Mouse (Mus musculus): ENCODE results near the gene Coq10b. TPM values are rescaled to one million over a fixed set of nuclear protein-coding genes. Genes with fewer than 3 reads are reported as not detected.

The Coq10b gene
- polyA plus RNA-seq (2012; rRNA removed; ENCODE audit: low replicate concordance): 4.6 and 7.1 TPM in 2 replicates

DNA sequence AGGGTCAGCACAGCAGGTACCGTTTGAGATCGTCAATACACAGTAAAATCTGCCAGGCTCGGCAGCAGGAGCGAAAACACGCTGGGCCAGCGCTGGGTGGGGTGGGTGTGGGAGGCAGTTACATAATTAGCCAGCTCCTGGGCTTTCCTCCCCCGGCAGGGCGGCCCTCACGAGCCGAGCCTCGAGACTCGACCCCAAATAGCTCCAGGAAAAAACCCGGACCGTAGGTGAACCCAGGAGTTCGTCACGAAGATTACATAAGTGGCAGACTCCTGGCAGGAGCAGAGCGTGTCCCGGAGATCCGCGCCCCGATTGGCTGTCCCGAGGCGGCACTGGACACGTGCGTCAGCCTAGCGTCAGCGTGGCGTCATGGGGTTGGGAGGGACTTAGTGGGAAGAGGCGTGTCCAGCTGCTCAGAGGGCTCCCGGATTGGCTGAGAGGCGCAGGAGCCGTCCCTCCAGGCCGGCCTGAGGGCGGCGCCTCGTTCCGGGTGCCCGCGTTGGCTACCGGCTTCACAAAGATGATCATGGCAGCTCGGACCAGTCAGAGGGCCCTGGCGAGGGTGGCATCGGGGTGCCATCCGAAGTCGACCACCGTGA is at the start of gene Coq10b:
Gene Coq10b, plus strand, starts transcription at position 416 of the 599 bp plus-strand sequence.

DNA sequence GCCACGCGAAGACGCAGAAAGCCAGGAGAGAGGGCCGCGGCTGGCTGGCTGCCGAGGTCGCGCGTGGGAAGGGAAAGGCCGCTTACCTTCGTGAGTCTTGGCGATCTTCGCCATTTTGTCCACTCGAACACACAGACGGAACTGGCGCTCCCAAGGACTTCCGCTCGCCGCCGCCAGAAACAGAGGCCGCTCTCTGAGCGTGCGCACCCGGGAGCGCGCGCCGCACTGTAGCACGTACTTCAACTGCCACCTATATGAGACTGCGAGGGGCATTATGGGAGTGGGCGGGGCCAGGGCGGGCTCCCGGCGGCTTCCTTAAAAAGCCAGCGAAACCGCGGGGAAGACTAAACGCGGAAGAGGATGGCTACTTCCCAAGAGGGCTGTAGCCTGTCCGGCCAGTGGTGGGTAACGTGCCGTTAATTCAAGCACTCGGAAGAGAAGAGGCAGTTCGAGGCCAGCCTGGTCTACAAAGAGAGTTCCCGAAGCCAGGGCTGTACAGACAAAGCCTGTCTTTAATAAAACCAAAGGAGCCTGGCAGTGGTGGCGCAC is 25.2 kb upstream of the Coq10b start, which contains the start of gene Sf3b1:
Gene Sf3b1, minus strand, starts transcription at position 229 of the 549 bp plus-strand sequence.

DNA sequence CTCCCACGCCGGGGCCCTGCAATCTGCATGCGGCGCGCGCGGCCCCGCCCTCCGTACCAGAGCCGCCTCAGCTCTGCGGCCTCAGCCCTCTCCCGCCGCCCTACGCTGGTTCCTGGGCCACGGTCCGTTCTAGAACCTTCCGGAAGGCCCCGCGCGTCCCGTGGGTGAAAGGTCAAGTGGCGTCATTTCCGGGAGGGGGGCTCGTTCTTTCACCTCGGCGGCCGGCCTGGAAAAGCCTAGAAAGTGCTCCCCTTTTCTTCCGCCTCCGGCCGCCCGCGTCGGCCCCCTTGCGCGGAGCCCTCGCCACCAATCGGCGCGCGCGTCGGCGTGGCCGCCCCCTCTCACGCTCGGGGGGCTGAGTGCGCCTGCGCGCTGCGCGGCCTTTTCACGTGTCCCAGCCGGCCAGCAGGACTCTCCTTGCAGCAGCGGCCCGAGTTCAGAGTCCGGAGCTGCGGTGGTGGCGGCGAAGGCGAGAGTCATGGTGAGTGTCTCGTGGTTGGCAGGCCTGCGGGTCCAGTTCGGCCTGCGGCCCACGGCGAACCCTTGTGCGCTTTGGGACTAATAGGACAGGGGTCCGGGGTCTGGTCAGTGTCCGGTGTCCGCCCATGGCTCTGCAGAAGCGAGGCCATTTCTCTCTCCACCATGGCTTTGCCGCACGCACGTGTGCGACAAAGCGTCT is 35.5 kb downstream of the Coq10b start, which contains the start of the genes Hspe1 and Hspd1:
Gene Hspe1, plus strand, starts transcription at position 201 of the 679 bp plus-strand sequence.
Gene Hspd1, minus strand, starts transcription at position 312 of the 679 bp plus-strand sequence.

Other genes starting within 250 kb of the Coq10b start
- 0.92 and 1.2 TPM in 2 replicates for gene Ankrd44, start 126.4 kb upstream of the Coq10b start, polyA plus RNA-seq (2012; rRNA removed; ENCODE audit: low replicate concordance)
- gene Sf3b1, start 25.3 kb upstream of the Coq10b start, polyA plus RNA-seq (2012; rRNA removed; ENCODE audit: low replicate concordance): 5.1 and 5.6 TPM in 2 replicates
- 23.1 and 29.4 TPM in 2 replicates for gene Hspe1, start 35.4 kb downstream of the Coq10b start, polyA plus RNA-seq (2012; rRNA removed; ENCODE audit: low replicate concordance)
- gene Hspd1, start 35.5 kb downstream of the Coq10b start, polyA plus RNA-seq (2012; rRNA removed; ENCODE audit: low replicate concordance): 5.9 and 8.0 TPM in 2 replicates
- gene Mob4, start 78.5 kb downstream of the Coq10b start, polyA plus RNA-seq (2012; rRNA removed; ENCODE audit: low replicate concordance): 2.2 and 2.3 TPM in 2 replicates
- 0.47 and 0.56 TPM in 2 replicates for gene Rftn2, start 174.0 kb downstream of the Coq10b start, polyA plus RNA-seq (2012; rRNA removed; ENCODE audit: low replicate concordance)
- gene Mars2, start 184.4 kb downstream of the Coq10b start, polyA plus RNA-seq (2012; rRNA removed; ENCODE audit: low replicate concordance): 1.0 and 2.0 TPM in 2 replicates